Mouse (Mus musculus): ENCODE measurements around the gene Nme9.

The Nme9 gene

DNA sequence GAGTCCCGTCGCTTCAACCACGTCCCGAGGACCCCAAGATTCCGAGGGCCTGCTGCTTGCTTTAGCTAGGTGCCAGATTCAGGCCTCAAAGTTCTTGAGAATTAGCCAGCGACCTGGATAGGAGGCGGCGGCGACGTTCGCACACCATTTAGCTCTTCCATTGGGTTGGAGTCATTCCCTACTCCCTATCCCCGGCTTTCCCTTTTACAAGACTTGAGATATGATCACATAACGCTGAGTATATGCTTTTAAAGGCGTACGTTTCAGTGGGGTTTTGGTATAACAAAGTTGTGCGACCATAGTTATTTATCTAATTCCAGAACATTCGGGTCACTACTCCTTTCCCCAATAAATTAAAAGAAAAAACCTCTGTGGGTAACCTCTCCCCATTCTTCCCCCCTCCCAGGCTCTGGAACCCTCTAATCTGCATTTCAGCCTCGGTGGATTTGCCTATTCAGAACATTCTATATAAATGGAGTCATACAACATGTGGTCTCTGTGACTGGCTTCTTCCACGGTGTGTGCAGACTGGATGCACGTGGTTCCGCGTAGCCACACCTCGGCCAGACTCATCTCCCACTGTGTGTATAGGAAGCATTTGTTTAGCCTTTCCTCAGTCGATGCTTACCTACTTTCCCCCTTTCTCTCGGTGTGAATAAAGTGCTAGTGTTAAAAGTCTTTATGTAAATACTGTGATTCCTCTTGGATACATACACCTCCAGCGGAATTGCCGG, 14.1 kb upstream of the Nme9 start, which contains the start of gene Mras:
TSS of gene Mras (minus strand) at position 351 of the 734 bp plus-strand sequence.
- DNase-seq = no peak

DNA sequence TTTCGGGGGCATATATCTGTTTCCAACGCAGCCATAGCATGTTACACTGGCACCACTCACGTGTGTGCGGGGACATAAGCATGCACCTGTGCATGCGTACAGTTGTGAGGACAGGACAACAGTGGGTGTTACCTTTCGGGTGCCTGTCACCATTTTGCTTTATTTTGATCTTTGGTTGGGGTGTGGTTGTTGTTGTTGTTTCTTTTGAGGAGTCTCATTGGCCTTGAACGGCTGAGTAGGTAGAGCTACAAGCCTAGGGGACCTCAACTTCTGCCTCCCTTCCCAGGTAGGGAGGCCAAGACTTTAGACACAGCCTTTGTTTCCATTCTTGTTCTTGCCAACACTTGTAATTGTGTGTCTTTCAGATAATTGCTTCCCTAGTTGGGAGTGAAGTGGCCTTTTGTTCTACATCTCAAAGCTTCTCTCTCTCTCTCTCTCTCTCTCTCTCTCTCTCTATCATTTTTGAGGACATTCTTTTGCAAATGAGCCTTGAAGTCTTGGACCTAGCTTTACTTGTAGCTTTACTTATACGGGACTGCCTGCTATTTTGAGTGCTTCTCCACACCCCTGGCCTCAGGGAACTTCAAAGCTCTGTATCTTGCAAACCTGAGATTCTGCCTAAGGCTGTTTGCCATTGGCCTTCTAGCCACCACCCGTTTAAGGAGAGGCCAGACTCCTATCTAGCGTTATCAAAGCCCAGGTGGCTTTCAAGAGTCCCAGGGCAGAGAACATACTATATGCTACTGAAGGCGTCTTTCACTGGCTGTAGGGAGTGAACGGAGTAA, 13.3 kb upstream of the Nme9 start:
- no peak for DNase-seq

- no peak for DNase-seq
Measured at GRCm38 (mm10) chr9:99439064-99439463, 12.2 kb upstream of the Nme9 start.

DNA sequence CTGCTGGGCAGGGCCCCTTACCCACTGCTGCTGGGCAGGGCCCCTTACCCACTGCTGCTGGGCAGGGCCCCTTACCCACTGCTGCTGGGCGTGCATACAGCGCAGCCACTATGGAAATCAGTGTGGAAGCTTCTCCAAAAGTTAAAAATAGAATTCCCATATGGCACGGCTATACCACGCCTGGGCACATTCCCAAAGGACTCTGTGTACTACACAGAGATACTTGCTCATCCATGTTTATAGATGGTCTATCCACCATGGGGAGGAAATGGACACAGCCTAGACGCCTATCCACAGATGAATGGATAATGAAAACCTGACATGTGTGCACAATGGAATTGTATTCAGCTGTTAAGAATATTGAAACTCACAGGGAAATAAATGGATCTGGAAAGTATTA, 10.3 kb upstream of the Nme9 start:
- DNase-seq = no peak

DNA sequence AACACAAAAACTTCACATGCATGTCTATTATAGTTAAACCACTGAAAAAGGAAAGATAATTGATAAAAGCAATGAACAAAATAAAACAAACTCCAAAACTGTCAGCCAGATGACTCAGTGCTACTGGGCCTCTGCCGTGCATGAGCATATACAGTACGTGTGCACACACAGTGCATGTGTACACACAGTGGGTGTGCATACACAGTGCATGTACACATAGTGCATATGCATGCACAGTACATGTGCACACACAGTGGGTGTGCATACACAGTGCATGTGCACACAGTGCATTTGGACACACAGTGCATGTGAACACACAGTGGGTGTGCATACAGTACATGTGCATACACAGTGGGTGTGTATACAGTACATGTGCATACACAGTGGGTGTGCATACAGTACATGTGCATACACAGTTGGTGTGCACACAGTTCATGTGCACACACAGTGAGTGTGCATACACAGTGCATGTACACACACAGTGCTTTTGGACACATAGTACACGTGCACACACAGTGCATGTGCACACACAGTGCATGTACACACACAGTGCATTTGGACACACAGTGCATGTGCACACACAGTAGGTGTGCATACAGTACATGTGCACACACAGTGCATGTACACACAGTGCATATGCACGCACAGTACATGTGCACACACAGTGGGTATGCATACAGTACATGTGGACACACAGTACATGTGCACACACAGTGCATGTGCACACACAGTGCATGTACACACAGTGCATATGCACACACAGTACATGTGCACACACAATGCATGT, 9.4 kb upstream of the Nme9 start:
- no peak for DNase-seq

DNA sequence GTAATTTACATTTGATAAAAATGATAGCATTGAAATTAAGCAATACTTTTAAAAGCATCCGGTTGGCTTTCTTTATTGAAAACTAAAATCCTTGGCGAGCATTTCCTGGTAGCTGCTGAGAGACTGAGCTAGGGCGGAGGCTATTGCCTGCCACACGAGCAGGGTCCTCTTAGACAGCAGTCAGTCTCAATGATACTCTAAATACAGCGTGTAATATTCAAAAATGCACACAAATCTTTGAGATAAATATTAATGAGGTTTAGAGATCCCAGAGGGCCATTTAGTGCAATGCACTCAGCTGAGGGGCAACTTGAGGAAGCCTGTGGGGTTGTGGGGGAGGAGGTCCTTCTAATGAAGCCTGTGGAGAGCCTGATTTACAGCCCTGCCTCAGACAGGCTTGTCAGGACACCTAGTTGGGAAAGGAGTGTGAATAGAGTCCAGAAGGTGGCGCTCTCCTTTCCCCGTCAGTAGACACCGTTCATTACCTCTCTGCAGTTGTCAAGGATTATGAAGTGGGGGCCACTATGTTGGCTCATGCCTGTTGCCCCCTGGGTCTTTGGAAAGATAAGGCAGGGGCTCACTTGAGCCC, 6.6 kb upstream of the Nme9 start:
- no peak for DNase-seq

DNA sequence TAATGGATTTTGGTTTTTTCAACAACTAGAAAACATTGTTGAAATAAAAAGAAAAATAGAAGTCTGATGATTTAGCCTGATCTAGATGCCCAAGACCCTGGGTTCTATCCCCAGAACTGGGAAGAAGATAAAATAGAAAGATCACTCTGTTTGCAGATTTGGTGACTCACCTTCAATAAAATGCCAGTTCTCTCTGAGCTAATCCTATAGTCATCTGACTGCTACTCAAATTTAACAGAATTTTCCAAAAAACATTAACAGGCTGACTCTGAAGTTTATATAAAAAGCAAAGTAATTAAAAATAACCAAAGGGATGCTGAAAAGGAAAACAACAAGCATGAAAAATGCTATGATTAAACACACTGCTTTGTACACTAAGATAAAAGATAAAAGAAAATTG, 5.0 kb upstream of the Nme9 start:
- DNase-seq = no peak

DNA sequence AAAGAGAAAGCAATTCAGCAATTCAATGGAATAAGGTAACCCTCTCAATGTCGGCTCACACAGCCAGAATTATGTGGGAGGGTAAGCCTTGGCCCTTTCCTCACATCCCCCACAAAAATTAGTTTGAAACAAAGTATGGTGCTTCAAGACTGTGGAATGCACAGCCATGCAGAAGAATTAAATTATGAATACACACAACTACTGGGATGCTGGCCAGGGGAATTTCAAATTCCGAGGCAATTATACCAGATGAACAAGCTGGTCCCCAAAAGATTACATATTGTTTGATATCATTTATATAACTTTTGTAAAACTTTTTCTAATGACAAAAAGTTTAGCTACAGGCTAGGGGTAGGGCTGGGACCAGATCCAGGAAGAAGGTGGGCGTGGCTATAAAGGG, 4.0 kb upstream of the Nme9 start:
- DNase-seq = no peak

- DNase-seq = no peak
Measured at GRCm38 (mm10) chr9:99449886-99450647, 1.2 kb upstream of the Nme9 start.

GRCm38 (mm10) chr9:99454211-99454610, 2.9 kb downstream of the Nme9 start:
- DNase-seq = no peak

DNA sequence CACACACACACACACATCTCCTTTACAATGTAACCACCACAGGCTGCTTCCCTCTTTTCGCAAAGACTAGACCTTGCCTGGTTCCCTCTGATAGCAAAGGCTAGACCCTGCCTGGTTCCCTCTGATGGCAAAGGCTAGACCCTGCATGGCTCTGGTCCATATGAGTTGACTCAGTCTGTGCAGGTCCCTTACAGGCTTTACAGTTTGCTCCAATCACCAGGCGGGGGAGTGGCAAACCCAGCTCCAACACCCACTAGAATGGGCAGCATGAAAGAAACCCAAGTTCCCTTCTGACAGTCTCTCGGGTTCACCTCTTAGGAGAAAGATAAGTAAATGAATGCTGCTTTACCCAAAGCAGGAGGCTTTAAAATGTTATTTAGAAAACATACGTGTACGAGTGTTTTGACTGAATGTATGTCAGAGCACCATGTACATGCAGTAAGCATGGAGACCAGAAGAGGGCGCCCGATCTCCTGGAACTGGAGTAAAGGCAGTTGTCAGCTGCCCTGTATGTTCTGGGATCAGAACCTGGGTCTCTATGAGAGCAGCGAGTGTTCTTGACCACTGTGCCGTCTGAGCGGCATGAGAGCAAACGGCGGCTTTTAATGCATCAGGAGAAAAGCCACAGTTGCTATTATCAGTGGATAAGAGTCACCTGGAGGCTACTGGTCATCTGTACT, 7.4 kb downstream of the Nme9 start:
- DNase-seq = peak; percentile 65 to 69

DNA sequence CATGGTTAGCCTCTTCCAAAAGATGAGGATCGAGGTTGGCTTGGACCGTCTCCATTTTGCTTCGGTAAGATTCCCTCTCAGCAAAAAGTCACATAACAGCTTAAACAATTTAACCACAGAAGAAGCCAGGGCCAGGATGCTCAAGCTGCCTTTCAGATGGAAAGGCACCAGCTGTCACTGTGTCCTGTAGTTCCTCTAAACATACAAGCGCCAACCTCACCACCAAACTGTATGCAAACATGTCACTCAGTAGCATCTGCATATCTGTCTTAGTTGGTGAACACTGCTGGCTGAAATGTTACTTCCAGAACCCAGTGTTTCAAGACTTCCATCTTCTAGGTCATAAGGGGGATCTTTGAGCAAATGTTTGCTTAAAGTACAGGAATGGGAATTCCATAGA, 8.5 kb downstream of the Nme9 start:
- no peak for DNase-seq

- no peak for DNase-seq
Measured at GRCm38 (mm10) chr9:99464876-99465275, 13.6 kb downstream of the Nme9 start.

GRCm38 (mm10) chr9:99468572-99468971, 17.3 kb downstream of the Nme9 start:
- DNase-seq = no peak

DNA sequence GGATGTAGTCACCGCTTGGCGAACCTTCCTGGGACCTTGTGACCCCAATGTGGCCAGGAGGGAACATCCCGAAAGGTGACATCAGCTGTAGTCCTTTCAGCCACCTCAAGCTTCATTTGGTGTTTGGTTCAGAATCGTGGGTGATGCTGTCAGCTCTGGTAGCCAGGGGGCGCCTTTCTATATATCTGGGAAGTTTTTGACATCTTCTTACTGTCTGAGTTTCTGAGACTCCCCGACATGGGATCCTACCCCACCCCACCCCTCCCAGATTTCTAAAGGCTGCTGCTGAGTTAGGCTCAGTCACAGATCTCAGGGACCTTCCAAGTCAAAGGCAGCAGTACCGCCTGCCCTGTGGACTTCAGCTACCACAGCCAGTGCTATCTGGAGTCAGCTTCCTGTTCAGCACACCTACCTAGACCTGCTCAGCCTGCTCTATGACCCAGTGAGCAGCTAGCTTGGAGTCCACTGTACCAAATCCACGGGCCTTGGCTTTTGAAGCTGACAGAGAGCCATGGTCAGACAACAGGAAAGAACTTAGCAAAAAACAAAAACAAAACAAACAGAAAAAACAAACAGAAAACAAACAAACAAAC, 18.5 kb downstream of the Nme9 start:
- DNase-seq = no peak

DNA sequence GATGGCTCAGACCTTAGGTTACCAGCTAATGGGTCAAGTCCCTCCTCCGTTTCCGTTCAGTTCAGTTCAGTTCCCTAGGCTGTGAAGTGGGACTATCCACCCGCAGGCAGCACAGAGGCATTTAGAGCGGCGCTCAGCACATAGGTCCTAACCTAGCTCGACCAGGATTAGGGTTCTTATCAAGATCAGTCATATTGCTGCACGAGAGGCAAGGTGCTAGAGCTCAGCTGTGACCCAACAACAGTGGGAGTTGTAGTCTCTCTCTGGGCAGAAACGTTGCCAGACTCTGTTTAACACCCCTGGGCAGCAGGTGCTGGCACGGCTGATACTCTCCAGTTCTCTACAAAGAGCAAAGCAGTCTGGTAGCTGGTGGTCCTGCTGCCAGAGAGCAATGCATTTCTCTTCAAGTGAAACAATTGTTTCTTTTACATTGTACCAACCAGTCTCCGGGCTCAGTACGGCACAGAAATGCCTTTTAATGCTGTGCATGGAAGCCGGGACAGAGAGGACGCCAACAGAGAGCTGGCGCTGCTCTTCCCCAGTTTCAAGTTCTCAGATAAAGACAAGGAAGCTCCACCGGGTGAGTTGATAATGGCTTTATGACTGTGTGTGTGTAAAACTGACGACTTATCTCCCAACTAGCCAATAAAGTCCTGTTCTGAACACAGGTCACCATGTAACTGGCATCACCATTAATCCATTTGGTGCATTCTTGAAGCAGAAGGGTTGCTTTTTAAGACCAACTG, 19.2 kb downstream of the Nme9 start:
- DNase-seq = peak in 1 of 2 experiments; percentile 17

GRCm38 (mm10) chr9:99471334-99471733, 20.1 kb downstream of the Nme9 start:
- DNase-seq = no peak

- DNase-seq = peak; percentile 37 to 49
Measured at GRCm38 (mm10) chr9:99479181-99479711, 28.0 kb downstream of the Nme9 start.

GRCm38 (mm10) chr9:99480764-99481163, 29.5 kb downstream of the Nme9 start:
- peak; percentile 61 to 74 for DNase-seq

DNA sequence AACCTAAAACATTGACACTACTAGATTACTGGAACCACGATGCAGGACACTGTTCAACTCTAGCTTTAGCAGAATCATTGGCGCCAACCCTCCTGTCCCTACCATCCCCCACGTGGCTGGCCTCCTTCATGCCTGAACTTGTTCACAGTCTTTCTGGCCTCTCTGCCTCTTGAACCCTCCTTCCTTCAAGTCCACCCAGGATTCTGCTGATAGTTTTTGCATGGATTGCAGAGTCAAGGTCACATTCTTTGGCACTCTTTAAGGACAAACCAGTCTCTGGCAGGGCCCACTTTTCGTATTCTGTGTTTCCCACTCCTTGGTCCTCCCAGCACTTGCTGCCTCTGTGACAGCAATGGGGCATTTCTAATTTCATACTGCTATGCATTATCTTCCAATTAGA, 31.9 kb downstream of the Nme9 start:
- no peak for DNase-seq
